In the genomic region with DNA sequence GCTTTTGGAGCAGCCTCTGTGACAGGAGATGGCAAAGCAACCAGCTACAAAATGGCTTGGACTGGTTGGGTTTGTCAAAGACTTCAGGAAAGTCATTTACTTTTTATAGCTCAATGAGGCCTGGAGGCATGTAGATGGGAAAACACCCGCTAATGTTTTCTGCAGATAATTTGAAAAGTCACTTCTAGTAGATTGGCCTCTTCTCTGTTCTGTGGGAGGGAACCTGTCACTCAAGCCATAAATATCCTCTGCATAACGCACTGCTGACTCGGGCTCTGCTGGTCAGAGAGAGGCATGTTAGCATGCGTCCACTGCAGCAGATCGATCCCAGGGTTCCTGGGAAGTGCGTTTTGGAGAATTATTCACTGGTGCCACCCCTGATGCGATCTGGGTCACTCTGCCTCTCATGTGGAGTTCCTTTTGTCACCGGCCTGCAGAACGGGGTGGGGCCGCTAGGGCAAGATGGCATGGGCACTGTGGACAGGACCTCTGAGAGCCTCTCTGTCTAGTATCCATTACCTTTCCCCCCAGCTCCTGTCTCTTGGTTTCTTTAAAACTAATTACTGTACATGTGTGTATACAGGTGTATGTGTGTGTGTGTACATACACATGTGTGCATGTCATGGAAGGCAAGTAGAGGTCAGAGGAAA, we compare ENCODE assay signal across 15 mouse cellular contexts.
DNase-seq lines count a peak whose midpoint lies in the region; ATAC-seq lines count a peak whose summit lies in the region.
"Had no signal": no experiment of that assay in that cellular context is flagged by ENCODE, and none has a peak within 500 bp of the region (broad histone marks: within the 10 kb centered on the region; RNA-seq: fewer than 3 reads in every experiment).

No protein-coding gene starts in this region.

- H3K9me3 ChIP-seq in heart, embryonic 13.5 days, result no peaks in the 10 kb centered on the region
- no peaks in the 10 kb centered on the region for H3K9me3 ChIP-seq in lung, embryonic 15.5 days
- no peaks in the 10 kb centered on the region for H3K9me3 ChIP-seq in liver, embryonic 12.5 days (replicated peaks)
- H3K9me3 ChIP-seq: forebrain, embryonic 15.5 days had no signal

- WGBS in heart, embryonic 13.5 days, result 52% methylated on average over 10 of the region's 10 CpGs
- WGBS in lung, embryonic 15.5 days, result 74% methylated on average over 10 of the region's 10 CpGs
- 51% methylated on average over 10 of the region's 10 CpGs for WGBS in liver, embryonic 12.5 days (ENCODE audit: insufficient replicate concordance)

- ATAC-seq in heart, embryonic 13.5 days (ENCODE audit: extremely low read depth, insufficient number of reproducible peaks, low FRiP score, low TSS enrichment), result no peak
- no peak for ATAC-seq in lung, embryonic 15.5 days (ENCODE audit: borderline replicate concordance, extremely low read depth, low FRiP score, low TSS enrichment)
- peak; percentile 78 for ATAC-seq in liver, embryonic 12.5 days
- peak; percentile 51 for ATAC-seq in megakaryocyte-erythroid progenitor cell, adult 5-6 weeks (replicated peaks; ENCODE audit: low FRiP score, low TSS enrichment, poor library complexity, severe bottlenecking)
- ATAC-seq: forebrain, embryonic 15.5 days had no signal

- peak overlapping the region; percentile 81 for H3K27ac ChIP-seq in heart, embryonic 13.5 days (replicated peaks)
- H3K27ac ChIP-seq in lung, embryonic 15.5 days, result peak overlapping the region; percentile 29
- H3K27ac ChIP-seq in liver, embryonic 12.5 days, result peak overlapping the region; percentile 70
- H3K27ac ChIP-seq: forebrain, embryonic 15.5 days; layer of hippocampus, adult 2 months had no signal

- H3K9ac ChIP-seq in heart, embryonic 13.5 days, result peak overlapping the region; percentile 44; the same call in 1 of the 2 replicates
- no peak overlapping the region for H3K9ac ChIP-seq in lung, embryonic 15.5 days
- 0 out of 2 replicates have a peak overlapping the region, but pooled peaks have one; percentile 25 for H3K9ac ChIP-seq in liver, embryonic 12.5 days
- H3K9ac ChIP-seq: forebrain, embryonic 15.5 days had no signal

- no peaks in the 10 kb centered on the region for H3K36me3 ChIP-seq in heart, embryonic 13.5 days
- no peaks in the 10 kb centered on the region for H3K36me3 ChIP-seq in lung, embryonic 15.5 days
- no peaks in the 10 kb centered on the region for H3K36me3 ChIP-seq in liver, embryonic 12.5 days
- H3K36me3 ChIP-seq: forebrain, embryonic 15.5 days had no signal

- H3K4me1 ChIP-seq in heart, embryonic 13.5 days, result peaks cover 48% of the 10 kb centered on the region
- peaks cover 20% of the 10 kb centered on the region for H3K4me1 ChIP-seq in lung, embryonic 15.5 days
- H3K4me1 ChIP-seq in liver, embryonic 12.5 days, result peaks cover 40% of the 10 kb centered on the region
- H3K4me1 ChIP-seq: forebrain, embryonic 15.5 days had no signal

- H3K4me3 ChIP-seq in heart, embryonic 13.5 days, result no peak overlapping the region
- H3K4me3 ChIP-seq in lung, embryonic 15.5 days, result no peak overlapping the region
- no peak overlapping the region for H3K4me3 ChIP-seq in liver, embryonic 12.5 days
- H3K4me3 ChIP-seq: erythroblast, embryonic 14.5 days; forebrain, embryonic 15.5 days; layer of hippocampus, adult 2 months had no signal

- no peak overlapping the region; the same call in 1 of the 2 replicates for H3K4me2 ChIP-seq in heart, embryonic 13.5 days
- no peak overlapping the region for H3K4me2 ChIP-seq in lung, embryonic 15.5 days
- H3K4me2 ChIP-seq in liver, embryonic 12.5 days, result peak overlapping the region; percentile 37
- H3K4me2 ChIP-seq: forebrain, embryonic 15.5 days; midbrain, embryonic 11.5 days had no signal

- H3K27me3 ChIP-seq in heart, embryonic 13.5 days (replicated peaks), result no peaks in the 10 kb centered on the region
- H3K27me3 ChIP-seq in lung, embryonic 15.5 days, result no peaks in the 10 kb centered on the region
- H3K27me3 ChIP-seq in liver, embryonic 12.5 days (replicated peaks), result 0 out of 2 replicates have a peak, but pooled peaks cover 4% of the 10 kb centered on the region
- H3K27me3 ChIP-seq: forebrain, embryonic 15.5 days had no signal

- DNase-seq in heart, adult 9 months (ENCODE audit: low spot score in 2 of 2), result no peak
- no peak for DNase-seq in lung, postnatal 14 days
- no peak for DNase-seq in frontal cortex, postnatal 25 days (ENCODE audit: low spot score in 2 of 2)
- no peak for DNase-seq in adrenal gland, adult 18-20 months (ENCODE audit: low spot score in 2 of 2)
- DNase-seq: cerebellum, adult 8-10 months; lung, postnatal 10 days; right cerebral cortex, postnatal 4 days had no signal

Comparison
In these comparisons a context has a peak if more than half of its experiments do, and no peak if none do; other contexts are left out.
1. ATAC-seq: peak in liver, embryonic 12.5 days (single experiment) and megakaryocyte-erythroid progenitor cell, adult 5-6 weeks (single experiment); none in heart, embryonic 13.5 days (single experiment) and lung, embryonic 15.5 days (single experiment).
2. H3K27ac ChIP-seq: peak in every context shown above with its lines; median percentile 81 in heart, embryonic 13.5 days; 70 in liver, embryonic 12.5 days; 29 in lung, embryonic 15.5 days.